Mouse (Mus musculus) kidney, adult 8-10 months (tissue): ENCODE measurements around the gene Hsd3b4.
"Not testable (repeated sequence)": the region's sequence is repeated elsewhere in the genome, so short reads cannot be mapped to it uniquely, and the experiment has no call there.

Experiments used
- DNase-seq, 2 experiments: peaks; one replicate each; pipeline ENCODE4 v3.0.0; 2022

Hsd3b4 gene

GRCm38 (mm10) chr3:98510414-98510813 is at the start of gene Hsd3b4:
Gene Hsd3b4, minus strand, starts transcription at chr3:98510514.
- not testable (repeated sequence) for DNase-seq

GRCm38 (mm10) chr3:98550832-98551231 is 40.5 kb upstream of the Hsd3b4 start:
- DNase-seq, result not testable (repeated sequence)

GRCm38 (mm10) chr3:98550215-98550614 is 39.9 kb upstream of the Hsd3b4 start:
- DNase-seq, result not testable (repeated sequence)

GRCm38 (mm10) chr3:98548495-98548894 is 38.2 kb upstream of the Hsd3b4 start:
- DNase-seq, result not testable (repeated sequence)

GRCm38 (mm10) chr3:98547641-98548040 is 37.3 kb upstream of the Hsd3b4 start:
- DNase-seq, result not testable (repeated sequence)

GRCm38 (mm10) chr3:98524978-98525377 is 14.7 kb upstream of the Hsd3b4 start:
- DNase-seq, result not testable (repeated sequence)

- not testable (repeated sequence) for DNase-seq
Measured at GRCm38 (mm10) chr3:98524552-98524951, 14.2 kb upstream of the Hsd3b4 start.

GRCm38 (mm10) chr3:98522779-98523178 is 12.5 kb upstream of the Hsd3b4 start:
- DNase-seq, result not testable (repeated sequence)

- not testable (repeated sequence) for DNase-seq
Measured at GRCm38 (mm10) chr3:98507229-98507628, 3.1 kb downstream of the Hsd3b4 start.

- not testable (repeated sequence) for DNase-seq
Measured at GRCm38 (mm10) chr3:98497401-98497800, 12.9 kb downstream of the Hsd3b4 start.

GRCm38 (mm10) chr3:98496762-98497161 is 13.6 kb downstream of the Hsd3b4 start:
- not testable (repeated sequence) for DNase-seq

- DNase-seq, result not testable (repeated sequence)
Measured at GRCm38 (mm10) chr3:98495055-98495454, 15.3 kb downstream of the Hsd3b4 start.

- DNase-seq, result not testable (repeated sequence)
Measured at GRCm38 (mm10) chr3:98494184-98494583, 16.1 kb downstream of the Hsd3b4 start.

GRCm38 (mm10) chr3:98471499-98471898 is 38.8 kb downstream of the Hsd3b4 start:
- not testable (repeated sequence) for DNase-seq

GRCm38 (mm10) chr3:98471057-98471456 is 39.3 kb downstream of the Hsd3b4 start:
- DNase-seq, result not testable (repeated sequence)

- DNase-seq, result not testable (repeated sequence)
Measured at GRCm38 (mm10) chr3:98469323-98469722, 41.0 kb downstream of the Hsd3b4 start.

- DNase-seq, result not testable (repeated sequence)
Measured at GRCm38 (mm10) chr3:98457026-98457425, 53.3 kb downstream of the Hsd3b4 start, which contains the start of gene Gm4450. Gene Gm4450, minus strand, starts transcription at chr3:98457126.

- DNase-seq, result not testable (repeated sequence)
Measured at GRCm38 (mm10) chr3:98453786-98454185, 56.5 kb downstream of the Hsd3b4 start.
